Mouse (Mus musculus): ENCODE measurements around the gene Hrg. TPM values are rescaled to one million over a fixed set of nuclear protein-coding genes. Genes with fewer than 3 reads are reported as not detected.
"Not testable (repeated sequence)": the region's sequence is repeated elsewhere in the genome, so short reads cannot be mapped to it uniquely, and the experiment has no call there.

Hrg gene
- polyA plus RNA-seq, 1 experiment from 2014 or later, result not detected

GRCm38 (mm10) chr16:22962256-22962655 lies 11.4 kb downstream of the Hrg start:
- Histone ChIP-seq H3K4me3 (no peak overlapping the region), H3K4me1 (replicated peaks) (no peaks in the 10 kb centered on the region), H3K36me3 (no peaks in the 10 kb centered on the region), H3K9me3 (replicated peaks) (no peaks in the 10 kb centered on the region), H3K27ac (ENCODE audit: poor library complexity, severe bottlenecking) (no peak overlapping the region), H3K9ac (no peak overlapping the region), H3K27me3 (replicated peaks) (no peaks in the 10 kb centered on the region), H3K4me2 (no peak overlapping the region)
- no peak for ATAC-seq (ENCODE audit: insufficient number of reproducible peaks, low FRiP score)
- 71% methylated on average over 5 of the region's 5 CpGs for WGBS

DNA sequence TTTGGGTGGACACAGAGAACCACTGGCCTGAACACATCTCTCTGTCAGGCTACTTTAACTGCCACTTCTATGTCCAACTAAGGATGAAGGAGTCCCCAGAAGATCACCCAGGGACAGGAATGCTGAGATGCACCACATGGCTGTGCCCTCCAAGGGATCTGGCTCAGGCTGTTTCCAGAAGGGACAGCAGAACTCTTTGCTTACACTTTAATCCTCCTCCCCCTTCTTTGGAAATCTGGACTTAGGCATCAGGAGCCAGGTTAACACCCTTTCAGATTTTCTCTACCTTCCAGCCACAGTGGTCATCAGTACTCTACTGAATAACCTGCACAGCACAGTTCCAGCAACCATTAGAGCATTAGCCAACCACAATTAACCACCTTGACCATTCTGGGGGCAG lies 12.4 kb downstream of the Hrg start:
- H3K9me3 ChIP-seq (replicated peaks), result no peaks in the 10 kb centered on the region
- H3K27ac ChIP-seq (ENCODE audit: poor library complexity, severe bottlenecking), result no peak overlapping the region
- no peak for ATAC-seq (ENCODE audit: insufficient number of reproducible peaks, low FRiP score)
- no peaks in the 10 kb centered on the region for H3K27me3 ChIP-seq (replicated peaks)
- H3K4me1 ChIP-seq (replicated peaks), result no peaks in the 10 kb centered on the region
- no peak overlapping the region for H3K4me3 ChIP-seq
- H3K36me3 ChIP-seq, result no peaks in the 10 kb centered on the region
- H3K4me2 ChIP-seq, result no peak overlapping the region
- no peak overlapping the region for H3K9ac ChIP-seq

DNA sequence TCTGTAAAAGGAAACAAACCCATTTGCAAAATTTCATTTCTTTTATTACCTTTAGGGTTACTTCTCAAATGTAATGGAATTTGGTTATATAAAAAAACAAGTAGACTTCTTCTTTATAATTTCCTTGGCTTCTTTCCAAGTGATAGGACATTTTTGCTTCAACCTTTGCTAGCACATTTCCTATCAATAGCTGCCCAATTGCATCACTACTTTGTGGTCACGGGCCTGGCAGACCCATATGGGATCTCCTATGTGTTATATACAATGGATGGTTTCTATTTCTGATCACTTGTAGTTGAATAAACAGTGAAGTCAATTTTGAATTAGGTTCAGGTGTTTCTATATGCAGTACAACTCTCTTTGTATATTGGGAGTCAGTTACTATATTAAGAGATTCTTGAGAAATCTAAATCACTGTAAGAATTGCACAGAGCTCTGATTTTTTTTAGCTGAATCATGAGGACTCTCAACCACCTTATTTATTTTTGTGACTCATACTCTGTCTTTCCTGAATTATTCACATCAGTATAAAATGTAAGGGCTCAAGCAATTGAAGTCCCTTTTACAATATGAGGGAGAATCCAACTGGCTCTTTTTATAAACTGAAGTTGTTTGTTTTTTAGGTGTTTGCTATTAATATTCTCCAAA lies 16.6 kb downstream of the Hrg start:
- no peaks in the 10 kb centered on the region for H3K9me3 ChIP-seq (replicated peaks)
- H3K4me1 ChIP-seq (replicated peaks), result no peaks in the 10 kb centered on the region
- H3K36me3 ChIP-seq, result no peaks in the 10 kb centered on the region
- no peak overlapping the region for H3K9ac ChIP-seq
- ATAC-seq (ENCODE audit: insufficient number of reproducible peaks, low FRiP score), result no peak
- no peak overlapping the region for H3K27ac ChIP-seq (ENCODE audit: poor library complexity, severe bottlenecking)
- H3K4me2 ChIP-seq, result no peak overlapping the region
- WGBS, result 57% methylated on average over 1 of the region's 1 CpGs
- H3K4me3 ChIP-seq, result no peak overlapping the region
- H3K27me3 ChIP-seq (replicated peaks), result no peaks in the 10 kb centered on the region

DNA sequence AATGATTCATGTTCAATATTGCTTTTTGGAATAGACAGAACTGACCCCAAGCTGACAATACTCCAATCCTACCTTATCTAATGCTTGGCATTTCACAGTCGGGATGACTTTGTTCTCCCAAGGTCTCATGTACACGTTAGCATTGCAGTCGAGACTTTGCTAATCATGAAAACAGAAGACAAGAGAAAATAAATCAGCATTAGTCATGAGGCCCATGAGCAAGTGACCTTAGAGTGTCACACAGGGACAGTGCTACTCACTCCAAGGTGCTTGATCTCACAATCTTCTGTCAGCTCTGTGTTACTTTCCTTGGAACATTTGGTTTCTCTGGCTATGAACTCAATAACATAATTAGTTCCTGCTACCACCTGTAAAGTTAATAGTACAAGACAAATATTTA lies 46.1 kb downstream of the Hrg start:
- WGBS, result 72% methylated on average over 3 of the region's 3 CpGs
- not testable (repeated sequence) for H3K9me3 ChIP-seq (replicated peaks); H3K36me3 ChIP-seq; H3K4me3 ChIP-seq; H3K27ac ChIP-seq (ENCODE audit: poor library complexity, severe bottlenecking); ATAC-seq (ENCODE audit: insufficient number of reproducible peaks, low FRiP score); H3K4me2 ChIP-seq; H3K4me1 ChIP-seq (replicated peaks); H3K9ac ChIP-seq; H3K27me3 ChIP-seq (replicated peaks)

Other genes starting within 250 kb of the Hrg start
- not detected in 2 replicates for gene Crygs, start 139.5 kb upstream of the Hrg start, polyA plus RNA-seq (2016; fragmentation: Nextera tagmentation; extraction: Ambion mirVana)
- gene Tbccd1, start 93.4 kb upstream of the Hrg start, polyA plus RNA-seq (2016; fragmentation: Nextera tagmentation; extraction: Ambion mirVana), result 19.2 and 20.2 TPM in 2 replicates
- 130 and 138 TPM in 2 replicates for gene Dnajb11, start 93.2 kb upstream of the Hrg start, polyA plus RNA-seq (2016; fragmentation: Nextera tagmentation; extraction: Ambion mirVana)
- gene Ahsg, start 59.8 kb upstream of the Hrg start, polyA plus RNA-seq (2016; fragmentation: Nextera tagmentation; extraction: Ambion mirVana), result 1.5 and 2.5 TPM in 2 replicates
- gene Fetub, start 32.7 kb upstream of the Hrg start, polyA plus RNA-seq (2016; fragmentation: Nextera tagmentation; extraction: Ambion mirVana), result not detected in 2 replicates
- 0.34 and 0.42 TPM in 2 replicates for gene Kng2, start 78.4 kb downstream of the Hrg start, polyA plus RNA-seq (2016; fragmentation: Nextera tagmentation; extraction: Ambion mirVana)
- 0.83 and 1.6 TPM in 2 replicates for gene Kng1, start 106.8 kb downstream of the Hrg start, polyA plus RNA-seq (2016; fragmentation: Nextera tagmentation; extraction: Ambion mirVana)
- 195 and 209 TPM in 2 replicates for gene Eif4a2, start 156.4 kb downstream of the Hrg start, polyA plus RNA-seq (2016; fragmentation: Nextera tagmentation; extraction: Ambion mirVana)
- gene Rfc4, start 176.7 kb downstream of the Hrg start, polyA plus RNA-seq (2016; fragmentation: Nextera tagmentation; extraction: Ambion mirVana), result 95.0 and 106 TPM in 2 replicates
- 0.18 TPM in 1 of 2 replicates, not detected in the other for gene Adipoq, start 195.5 kb downstream of the Hrg start, polyA plus RNA-seq (2016; fragmentation: Nextera tagmentation; extraction: Ambion mirVana)